Mouse (Mus musculus): ENCODE results near the gene Ubap1. TPM values are rescaled to one million over a fixed set of nuclear protein-coding genes. Genes with fewer than 3 reads are reported as not detected.

Ubap1 gene
- total RNA-seq (2021), result 10 to 100 TPM; 50.2 to 59.9 TPM
- 13.9 and 16.0 TPM in 2 replicates for polyA plus RNA-seq (2012; rRNA removed)
- long read RNA-seq, transcript Ubap1-202 (6 exons, 2,514 nt), result minor isoform, 5 of 67 reads
- long read RNA-seq, transcript Ubap1-201 (7 exons, 3,456 nt), result major isoform, 48 of 67 reads
- long read RNA-seq, partial matches to known transcripts, result 1 of 67 reads
- long read RNA-seq, other reads (novel, unspliced or antisense), result 13 of 67 reads

DNA sequence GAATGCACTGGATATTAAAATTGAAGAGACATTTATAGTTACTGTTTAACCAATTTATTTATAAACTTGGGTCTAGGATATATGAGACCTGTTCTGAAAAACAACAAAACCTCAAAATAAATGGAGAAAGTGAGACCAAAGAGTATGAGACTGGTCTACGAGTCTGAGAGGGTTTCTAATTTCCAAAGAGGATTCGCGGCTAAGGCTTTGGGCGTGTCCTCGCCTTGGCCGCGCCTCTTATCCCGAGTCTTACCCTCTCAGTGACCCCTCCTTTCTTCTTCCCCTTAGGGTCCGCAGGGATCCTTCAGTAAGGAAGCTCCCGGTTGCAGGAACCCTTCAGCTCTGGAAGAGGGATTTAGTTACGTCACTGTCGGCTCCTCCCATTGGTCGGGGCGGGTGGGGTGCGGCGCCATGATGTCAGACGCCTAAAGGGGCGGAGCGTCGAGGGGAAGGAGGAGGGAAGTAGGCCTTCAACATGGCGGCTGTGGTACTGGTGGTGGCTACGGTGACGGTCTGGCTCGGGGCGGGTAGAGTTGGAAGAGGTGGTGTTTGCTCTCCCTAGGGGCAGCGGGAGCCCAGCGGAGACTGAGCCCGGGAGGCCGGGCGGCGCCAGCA is at the start of gene Ubap1:
Gene Ubap1, plus strand, starts transcription at position 413 of the 615 bp plus-strand sequence.
- peak; percentile 96 for DNase-seq

DNA sequence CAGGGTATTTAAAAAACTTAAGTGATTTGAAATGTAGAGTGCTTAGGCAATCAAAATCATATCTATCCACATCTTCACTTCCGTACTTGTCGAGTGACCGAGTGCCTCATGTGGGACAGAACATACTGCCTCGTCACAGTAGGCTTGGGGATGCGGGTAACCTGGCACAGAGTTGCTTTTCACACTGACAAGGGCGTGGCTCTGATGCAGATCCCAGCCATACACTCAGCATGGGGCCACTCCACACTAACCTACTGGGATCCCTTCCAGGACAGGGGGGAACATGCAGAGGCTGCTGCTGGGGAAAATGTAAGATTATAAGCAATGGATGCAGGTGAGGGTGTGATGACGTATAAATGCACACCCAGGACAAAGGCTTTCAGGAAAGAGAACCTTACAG is 45.1 kb upstream of the Ubap1 start:
- no peak for DNase-seq

DNA sequence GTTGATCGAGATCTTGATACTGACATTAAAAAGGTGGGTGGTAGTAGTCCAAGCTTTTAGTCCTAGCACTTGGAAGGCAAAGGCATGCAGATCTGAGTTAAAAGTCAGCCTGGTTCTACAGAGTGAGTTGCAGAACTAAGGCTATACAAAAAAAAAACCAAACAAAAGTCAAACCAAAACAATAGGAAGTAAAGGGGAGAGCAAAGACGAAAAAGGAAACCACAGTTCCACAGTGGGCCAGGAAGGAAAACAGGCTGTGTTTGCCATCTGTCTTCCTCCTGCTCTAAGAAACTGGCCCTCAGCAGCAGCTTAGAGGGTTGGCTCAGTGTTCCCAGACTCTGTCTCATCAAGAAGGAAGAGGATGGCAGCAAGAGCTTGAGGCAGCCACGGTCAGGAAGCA is 44.5 kb upstream of the Ubap1 start:
- no peak for DNase-seq

DNA sequence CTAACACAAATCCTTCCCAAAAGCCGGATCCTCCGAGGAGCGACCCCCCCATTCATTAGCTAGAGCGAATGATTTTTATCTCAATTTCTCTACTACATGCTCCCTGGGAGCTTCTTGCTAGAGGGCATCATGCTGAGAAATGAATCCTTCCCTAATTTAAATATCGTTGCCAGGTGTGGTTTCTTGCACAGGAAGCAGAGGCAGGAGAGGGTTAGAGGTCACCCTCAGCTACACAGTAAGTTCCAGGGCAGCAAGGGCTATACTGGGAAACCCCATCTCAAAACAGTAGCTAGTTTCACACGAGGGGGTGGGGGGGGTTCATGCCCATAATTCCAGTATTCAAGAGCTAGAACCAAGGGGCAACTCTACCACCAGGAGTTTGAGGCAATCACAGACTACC is 41.4 kb upstream of the Ubap1 start:
- DNase-seq, result no peak

DNA sequence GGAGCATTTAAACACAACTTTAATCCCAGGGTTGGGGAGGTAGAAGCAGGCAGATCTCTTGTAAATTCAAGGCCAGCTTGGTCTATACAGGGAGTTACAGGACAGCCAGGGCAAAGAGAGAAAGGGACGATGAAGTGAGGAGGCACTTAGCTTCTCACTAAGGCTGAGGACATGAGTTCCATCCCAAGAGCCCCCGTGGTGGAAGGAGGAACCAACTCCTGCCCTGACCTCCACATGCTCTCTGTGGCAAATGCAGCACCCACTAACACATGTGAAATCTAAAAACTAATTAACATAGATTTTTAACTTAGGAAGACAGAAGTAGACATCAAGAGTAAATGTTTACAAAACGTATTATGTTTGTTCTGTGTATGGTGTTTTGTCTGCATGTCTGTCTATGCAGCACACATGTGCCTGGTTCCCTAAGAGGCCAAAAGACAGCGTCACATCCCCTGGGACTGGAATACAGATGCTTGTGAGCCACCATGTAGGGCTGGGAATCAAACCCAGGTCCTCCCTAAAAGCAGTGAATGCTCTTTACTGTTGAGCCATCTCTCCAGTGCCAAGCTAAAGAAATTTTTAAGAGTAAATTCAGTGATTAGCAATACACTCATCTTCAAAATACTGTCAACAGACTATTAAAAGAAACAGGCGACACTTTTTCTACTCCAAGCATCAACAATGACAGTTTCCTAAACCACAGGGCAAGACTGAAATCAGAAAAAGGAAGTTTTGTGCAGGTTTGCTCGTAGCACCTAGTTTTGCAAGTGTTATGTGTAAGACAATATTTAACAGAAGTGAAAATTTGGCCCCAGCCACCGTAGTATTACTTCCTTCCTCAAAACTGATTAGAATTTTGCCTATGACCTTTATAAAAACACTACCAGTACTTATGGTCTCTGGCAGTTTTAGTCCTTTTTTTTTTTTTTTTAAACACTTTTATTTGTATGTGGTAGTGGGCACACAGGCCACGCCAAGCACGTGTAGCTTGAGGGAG is 37.9 kb upstream of the Ubap1 start:
- no peak for DNase-seq

DNA sequence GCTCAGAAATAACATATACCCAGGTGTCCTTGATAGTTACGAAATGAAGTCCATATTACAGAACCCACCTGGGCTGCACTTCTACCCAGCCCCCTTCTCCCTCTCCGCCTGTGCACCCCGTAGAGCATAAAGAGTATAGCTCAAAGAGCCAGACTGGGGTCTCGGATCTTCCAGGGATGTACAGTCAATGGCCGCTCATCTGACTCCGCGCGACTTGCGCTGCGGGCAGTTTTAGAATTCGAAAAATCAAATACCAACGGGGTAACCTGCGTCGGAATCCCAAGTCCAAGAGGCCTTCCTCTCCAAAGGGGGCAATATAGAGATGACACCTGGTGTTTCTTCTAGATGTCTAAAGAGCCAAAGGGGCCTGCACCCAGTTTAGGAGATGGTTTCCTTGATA is 35.1 kb upstream of the Ubap1 start:
- no peak for DNase-seq

DNA sequence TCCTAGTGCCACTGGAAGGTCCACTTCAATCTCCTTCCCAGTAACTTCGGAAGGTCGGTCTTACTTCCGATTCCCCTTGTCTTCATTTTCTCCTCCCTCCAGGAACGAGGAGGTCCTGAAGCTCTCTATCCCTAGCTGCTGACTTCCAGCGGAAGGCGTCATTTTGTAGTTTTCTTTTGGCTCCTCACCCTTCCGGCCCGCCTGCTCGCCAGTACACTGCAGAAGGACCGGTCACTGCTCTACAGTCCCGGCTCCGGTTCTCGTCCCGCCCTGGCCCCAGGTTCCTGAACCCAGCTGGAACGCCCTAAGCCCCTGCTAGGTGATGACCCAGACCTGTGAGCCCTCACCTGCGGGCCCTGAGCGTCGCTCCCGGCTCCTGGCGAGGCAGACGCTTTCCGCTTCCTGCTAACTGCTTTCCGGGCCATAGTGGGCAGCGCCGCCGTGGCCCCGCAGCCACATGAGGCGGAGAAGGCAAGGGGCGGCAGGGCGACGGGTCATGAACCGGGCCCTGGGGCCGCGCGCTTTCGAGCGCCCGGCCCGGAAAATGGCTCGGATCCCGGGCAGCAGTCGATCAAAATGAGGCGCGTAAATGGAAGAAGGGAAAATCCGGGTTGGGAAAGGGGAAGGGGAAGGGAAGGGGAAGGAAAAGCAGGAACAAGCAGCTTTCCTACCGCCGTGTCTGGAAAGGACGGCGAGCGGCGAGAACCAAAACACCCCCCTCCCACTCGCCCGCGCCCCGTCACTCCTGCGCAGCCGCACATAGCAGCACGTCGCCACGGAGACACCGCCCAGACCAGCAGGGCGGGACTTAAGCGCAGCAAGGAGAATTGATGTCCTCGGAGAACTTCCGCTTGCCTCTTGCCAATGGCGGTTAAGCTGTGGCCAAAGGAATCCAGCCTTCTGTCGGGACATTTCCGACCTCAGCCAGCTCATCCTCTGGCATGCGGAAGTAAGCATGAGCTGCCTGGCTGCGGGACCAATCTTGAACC is 34.4 kb upstream of the Ubap1 start, which contains the start of gene Dcaf12:
Gene Dcaf12, minus strand, starts transcription at position 749 of the 989 bp plus-strand sequence.
- peak; percentile 97 for DNase-seq

DNA sequence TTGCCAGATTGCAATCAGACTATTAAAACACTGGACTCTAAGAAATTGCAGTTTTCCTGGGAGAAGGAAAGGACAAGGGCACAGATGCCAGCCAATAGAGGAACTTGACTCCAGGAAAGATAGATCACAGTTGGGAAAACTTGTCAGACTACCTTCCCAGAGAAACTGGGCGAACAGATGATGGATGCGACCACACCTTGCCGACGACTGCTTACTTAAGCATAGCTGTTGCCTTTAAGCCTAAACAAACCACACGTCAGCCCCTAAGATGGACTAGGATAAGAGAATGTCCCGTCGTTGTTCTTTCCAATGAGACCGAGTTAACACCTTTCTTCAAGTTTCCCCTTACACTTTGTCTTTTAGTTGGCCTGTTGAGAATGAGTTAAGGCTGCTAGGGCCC is 33.6 kb upstream of the Ubap1 start:
- DNase-seq, result no peak

DNA sequence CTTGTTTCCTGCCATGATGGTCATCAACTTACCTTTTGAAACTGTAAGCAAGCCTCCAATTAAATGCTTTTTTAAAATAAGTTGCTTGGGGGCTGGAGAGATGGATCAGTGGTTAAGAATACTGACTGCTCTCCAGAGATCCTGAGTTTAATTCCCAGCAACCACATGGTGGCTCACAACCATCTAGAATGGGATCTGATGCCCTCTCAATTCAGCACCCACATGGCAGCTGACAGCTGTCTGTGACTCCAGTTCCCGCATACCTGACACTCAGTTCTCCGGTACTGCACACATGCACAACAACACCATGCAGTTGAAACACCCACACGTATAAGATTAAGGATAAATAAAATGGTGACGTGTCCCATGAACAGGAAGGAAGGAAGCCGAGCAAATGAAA is 30.5 kb upstream of the Ubap1 start:
- DNase-seq, result no peak

DNA sequence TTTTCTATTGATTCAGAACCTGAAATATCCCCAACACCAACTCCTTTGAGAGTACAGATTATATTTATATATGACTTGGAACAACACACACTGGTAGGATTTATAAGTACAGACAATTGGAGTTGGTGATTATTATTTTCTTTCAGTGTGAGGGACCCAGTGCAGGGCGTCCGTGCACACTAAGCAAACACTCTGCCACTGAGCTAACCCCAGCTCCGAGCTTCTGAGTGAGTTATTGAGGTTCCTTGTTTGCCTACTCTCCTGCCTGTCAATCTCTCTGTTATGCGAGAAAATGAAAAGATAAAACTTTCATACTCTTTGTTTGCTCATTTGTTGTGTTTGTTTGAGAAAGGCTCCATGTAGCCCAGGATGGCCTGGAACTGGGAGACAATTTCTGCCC is 27.8 kb upstream of the Ubap1 start:
- no peak for DNase-seq

DNA sequence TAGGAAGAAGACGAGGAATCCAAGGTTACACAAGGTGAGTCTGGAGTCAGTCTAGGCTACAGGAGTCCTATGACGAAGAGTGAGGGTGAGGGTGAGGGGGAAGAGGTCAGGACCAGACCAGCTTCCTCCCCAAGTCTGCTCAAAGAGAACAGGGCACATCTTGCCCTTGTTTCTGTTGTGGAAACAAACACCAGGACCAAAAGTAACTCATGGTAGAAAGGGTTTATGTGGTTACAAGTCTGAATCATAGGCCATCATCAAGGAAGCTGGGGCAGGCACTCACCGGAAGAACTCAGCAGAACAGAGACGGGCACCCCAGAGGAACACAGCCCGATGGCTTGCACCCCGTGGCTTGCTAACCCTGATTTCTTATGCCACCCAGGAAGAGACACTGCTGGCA is 21.9 kb upstream of the Ubap1 start:
- no peak for DNase-seq

DNA sequence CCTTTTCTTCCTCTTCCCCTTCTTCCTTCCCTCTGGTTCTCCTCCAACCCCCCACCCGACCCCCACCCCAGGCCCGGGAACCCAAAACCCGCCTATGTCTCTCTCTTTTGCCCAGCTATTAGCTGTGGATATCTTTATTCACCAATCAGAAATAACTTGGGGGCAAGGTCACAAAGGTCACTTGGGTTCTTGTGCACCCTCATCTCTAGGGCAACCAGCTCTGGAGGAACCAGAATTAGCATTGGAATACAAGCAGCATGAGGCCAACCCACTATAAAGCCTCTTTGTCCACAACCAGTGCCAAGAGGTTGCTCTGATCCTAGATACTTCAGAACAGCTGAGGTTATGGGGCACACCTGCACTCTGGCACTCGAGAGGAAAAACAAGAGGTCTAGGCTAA is 19.3 kb upstream of the Ubap1 start:
- DNase-seq, result no peak

DNA sequence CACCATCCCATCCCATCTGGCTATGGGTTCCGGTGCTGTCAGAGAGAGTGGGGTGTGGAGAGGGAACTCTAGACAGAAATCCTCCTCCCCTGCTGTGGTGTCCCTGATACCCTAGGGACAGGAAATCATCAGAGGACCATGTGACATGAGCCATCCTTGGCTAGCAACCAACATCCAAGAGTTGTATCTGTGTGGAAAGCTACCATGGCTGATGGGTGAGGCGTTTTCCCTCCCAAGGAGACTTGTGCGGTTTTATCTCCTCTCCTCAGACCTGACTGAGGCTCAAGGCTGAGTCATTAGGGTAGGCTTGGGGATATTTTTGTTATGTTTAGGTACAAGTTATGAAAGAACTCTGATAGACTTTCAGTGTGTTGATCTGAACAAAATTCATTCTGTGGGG is 17.7 kb upstream of the Ubap1 start:
- no peak for DNase-seq

DNA sequence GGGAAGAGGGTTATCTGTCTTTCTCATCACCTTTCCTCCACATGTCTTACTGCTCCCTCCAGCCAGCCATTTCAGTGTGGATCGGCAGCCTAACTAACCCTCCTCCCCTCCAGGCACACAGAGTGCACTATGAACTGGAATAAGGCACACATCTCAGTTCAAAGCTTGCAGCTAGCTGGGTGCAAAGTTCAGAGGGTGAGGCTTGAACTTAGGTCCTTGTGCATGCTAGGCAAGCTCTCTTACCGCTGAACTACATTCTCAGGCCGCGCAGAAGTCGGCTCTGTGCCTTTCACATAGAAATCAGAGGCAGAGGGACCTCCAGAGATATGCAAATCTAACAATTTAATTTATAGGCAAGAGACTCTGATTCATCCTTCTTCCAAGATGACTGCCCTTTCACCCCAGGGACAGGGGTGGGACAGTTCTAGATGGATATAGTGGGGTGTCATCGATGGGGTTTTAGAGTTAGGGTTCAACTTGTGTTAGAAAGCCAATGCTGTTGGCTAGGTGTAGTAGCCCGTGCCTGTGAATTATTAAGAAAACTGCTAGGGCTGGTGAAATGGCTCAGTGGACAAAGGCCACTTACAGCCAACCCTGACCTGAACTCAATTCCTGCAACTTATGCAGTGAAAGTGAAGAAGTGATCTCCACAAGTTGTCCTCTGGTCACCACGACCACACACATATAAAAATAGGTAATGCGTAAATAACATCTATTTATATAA is 16.9 kb upstream of the Ubap1 start:
- no peak for DNase-seq

DNA sequence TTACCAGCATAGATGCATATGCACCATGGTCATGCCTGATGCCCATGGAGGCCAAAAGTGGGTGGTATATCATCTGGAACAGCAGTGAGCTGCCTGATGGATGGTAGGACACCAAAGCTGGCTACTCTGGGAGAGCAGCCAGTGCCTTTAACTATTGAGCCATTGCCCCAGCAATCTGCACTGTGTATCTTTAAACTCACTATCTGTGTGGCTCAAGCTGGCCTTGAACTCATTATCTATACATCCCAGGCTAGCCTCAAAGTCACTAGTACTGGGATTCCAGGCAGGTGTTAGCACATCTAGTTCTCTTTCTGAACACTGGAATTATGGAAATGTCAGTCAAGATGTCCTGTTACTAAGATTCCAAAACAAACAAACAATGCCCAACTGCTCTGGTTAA is 12.2 kb upstream of the Ubap1 start:
- DNase-seq, result no peak

DNA sequence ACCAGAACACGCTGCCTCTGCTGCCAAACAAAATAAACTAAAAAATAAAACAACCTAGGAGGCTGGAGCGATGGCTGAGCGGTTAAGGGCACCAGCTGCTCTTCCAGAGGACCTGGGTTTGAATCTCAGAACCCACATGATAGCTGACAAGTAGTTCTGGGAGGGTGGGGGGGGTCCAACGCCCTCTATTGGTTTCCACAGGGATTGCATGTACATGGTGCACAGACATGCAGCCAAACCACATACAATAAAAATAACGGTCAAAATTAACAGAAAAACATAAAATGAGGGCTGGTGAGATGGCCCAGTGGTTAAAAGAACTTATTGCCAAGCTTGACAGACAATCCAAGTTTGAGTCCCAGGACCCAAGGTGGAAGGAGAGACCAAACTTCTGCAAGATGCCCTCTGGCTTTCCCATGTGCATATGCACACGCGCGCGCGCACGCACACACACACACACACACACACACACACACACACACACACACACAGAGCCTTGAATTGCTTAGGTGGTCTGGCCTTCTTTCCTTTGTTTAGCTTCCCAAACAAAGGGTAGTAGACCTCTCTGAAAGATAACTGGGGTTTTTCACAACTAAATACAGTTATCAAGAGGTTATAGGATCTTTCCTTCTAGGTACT is 7.8 kb upstream of the Ubap1 start:
- no peak for DNase-seq

DNA sequence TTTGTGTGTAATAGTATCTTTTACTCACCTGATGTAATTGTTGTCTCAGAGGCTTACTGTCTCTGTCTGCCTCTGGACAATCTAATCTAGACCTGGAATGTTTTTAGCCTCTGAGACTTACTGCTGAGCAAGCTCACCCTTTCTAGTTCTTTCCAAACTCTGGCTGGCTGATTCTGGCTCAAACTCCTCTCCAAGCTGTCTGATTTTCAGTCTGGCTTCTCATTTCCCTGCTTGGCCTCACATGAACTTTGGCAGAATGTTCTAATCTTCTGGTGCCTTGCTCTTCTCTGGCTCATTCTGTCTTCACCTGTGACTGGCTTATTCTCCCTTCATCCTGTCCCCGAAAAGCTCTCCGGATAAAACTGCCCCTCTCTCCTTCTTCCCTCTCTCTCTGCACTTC is 2.8 kb upstream of the Ubap1 start:
- no peak for DNase-seq

DNA sequence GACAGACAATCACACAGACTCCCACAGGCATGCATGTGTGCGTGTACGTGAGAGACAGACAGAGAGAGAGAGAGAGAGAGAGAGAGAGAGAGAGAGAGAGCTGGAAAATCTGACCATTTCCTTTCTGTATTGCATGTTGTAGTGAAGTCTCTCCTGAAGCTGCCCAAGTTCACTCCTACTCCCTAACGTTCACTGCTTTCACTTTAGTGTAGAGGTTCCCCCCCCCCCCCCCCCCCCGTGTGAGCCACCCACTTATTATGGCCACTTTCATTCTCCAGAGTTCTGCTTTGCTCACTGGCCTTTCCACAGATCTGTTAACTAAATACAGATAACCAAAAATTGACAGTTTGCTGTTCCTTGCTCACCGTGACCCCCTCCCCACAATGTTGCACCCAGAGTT is 957 bp upstream of the Ubap1 start:
- DNase-seq, result no peak

DNA sequence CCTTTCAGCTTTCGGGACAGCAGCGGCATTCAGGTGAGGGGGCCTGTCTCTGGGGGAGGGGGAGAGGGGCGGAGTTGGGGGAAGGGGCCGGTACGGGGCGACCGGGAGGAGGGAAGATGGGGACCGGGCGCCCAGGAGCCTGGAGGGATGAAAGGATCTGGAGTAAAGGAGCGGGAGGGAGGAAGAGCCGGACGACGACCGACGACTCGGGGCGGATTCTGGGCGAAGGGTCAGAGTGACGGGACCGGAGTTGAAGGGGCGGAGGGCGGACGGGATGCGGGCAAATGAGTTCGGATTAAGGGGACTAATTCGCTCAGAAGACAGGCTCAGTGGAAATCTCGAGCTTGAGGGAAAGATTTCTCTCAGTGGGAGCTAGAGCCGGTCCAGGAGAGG is 399 bp downstream of the Ubap1 start:
- DNase-seq, result no peak

DNA sequence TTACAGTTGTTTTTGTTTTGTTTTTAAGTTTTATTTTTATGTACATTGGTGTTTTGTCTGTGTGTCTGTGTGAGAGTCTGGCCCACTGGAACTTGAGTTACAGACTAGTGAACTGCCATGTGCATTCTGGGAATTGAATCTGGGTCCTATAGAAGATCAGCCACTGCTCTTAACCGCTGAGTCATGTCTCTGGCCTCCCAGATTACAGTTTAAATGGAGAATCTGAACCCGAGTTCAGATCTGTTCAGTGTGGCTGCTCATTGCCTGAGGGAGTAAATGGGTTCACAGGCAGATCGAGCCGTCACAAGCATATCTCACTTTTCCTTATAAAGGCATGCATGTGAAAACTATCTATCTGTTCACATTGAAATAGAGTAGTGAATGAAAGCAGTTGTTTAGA is 4.0 kb downstream of the Ubap1 start:
- DNase-seq, result no peak

DNA sequence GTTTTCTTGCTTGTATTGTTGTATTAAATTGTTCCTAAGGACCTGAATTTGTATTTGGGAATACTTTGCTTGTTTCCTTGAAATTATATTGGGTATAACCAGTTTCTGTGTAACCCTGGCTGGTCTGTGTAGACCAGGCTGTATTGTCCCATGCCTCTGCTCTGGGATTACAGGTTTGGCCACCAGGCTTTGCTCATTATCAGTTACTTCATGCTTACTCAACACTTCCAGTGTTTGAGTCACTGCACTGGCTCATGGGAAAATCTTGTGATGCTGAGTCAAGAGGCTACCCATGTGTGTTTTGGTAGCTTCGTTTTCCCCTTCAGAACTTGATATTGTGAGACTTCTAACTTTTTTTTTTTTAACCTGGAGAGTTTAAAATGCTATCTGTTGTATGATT is 4.5 kb downstream of the Ubap1 start:
- DNase-seq, result peak; percentile 30

All from adrenal gland, adult 2 months (tissue).